Mouse (Mus musculus) megakaryocyte, embryonic 14.5 days (primary cell): ENCODE measurements around the gene Agxt2.

Experiments
- FLI1 ChIP-seq: IDR thresholded peaks from 2 replicates; pipeline ENCODE4 v1.6.1; 2012; ENCODE audit warnings: low read length, inconsistent platforms, mixed read lengths
- GATA1 ChIP-seq: IDR thresholded peaks from 3 replicates; pipeline ENCODE4 v1.6.1; 2012; ENCODE audit warnings: mixed read lengths, low read length, inconsistent platforms, borderline replicate concordance

GRCm38 (mm10) chr15:10400415-10400814 is 42.1 kb downstream of the Agxt2 start:
- no peak for TF ChIP-seq GATA1
- no peak for TF ChIP-seq FLI1
